Mouse (Mus musculus) cerebellum, adult 8-10 months (tissue): Measurements from ENCODE around the gene Olfr1228.

ENCODE experiments used
- DNase-seq: peaks from one replicate; pipeline ENCODE4 v3.0.0; 2022

The Olfr1228 gene

GRCm38 (mm10) chr2:89253962-89254361 is at the start of gene Olfr1228:
Gene Olfr1228 (minus strand): TSS chr2:89254062.
- DNase-seq: no peak

GRCm38 (mm10) chr2:89297168-89297567 is 43.3 kb upstream of the Olfr1228 start, which contains the start of gene Olfr1230:
Gene Olfr1230 (minus strand): TSS chr2:89297268.
- DNase-seq: no peak

GRCm38 (mm10) chr2:89287914-89288313 is 34.1 kb upstream of the Olfr1228 start, which contains the start of gene Olfr1229:
Gene Olfr1229 (minus strand): TSS chr2:89288014.
- DNase-seq: no peak

GRCm38 (mm10) chr2:89199948-89200347 is 53.9 kb downstream of the Olfr1228 start, which contains the start of gene Olfr1226:
Gene Olfr1226 (minus strand): TSS chr2:89200048.
- DNase-seq: no peak
